Mouse (Mus musculus): ENCODE data around the gene Fyb. TPM values are rescaled to one million over a fixed set of nuclear protein-coding genes. Genes with fewer than 3 reads are reported as not detected.

Fyb gene
- polyA plus RNA-seq, 1 experiment = 1,175 TPM

DNA sequence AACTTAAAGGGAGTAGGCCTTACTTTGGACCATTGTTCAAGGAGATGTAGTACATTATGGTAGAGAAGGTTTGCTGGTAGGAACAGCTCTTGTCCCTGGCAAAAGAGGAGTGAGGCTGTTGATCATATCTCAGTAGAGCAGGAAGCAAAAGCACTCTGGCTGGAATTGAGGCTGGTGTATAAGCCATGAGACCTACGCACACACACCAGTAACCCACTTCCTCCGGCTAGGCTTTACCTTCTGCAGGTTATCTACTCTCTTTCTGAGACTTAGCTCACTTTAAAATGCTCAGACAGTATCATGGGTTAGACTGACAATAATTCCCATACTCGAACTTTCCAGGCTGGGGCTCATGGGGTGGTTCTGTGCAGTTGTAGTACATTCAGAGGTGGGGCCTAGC, 2.7 kb downstream of the Fyb start:
- peak overlapping the region; percentile 97 for H3K4me3 ChIP-seq (replicated peaks)
- TF ChIP-seq GATA1 (IDR thresholded peaks at IDR 0.05; ENCODE audit: borderline replicate concordance, low read length) (no peak), FLI1 (IDR thresholded peaks at IDR 0.05; ENCODE audit: low read length) (no peak)
- peaks cover 53% of the 10 kb centered on the region for H3K4me1 ChIP-seq
- H3K36me3 ChIP-seq (replicated peaks; ENCODE audit: low read length) = peaks cover 35% of the 10 kb centered on the region
- no peaks in the 10 kb centered on the region for H3K27me3 ChIP-seq (replicated peaks)
- H3K9me3 ChIP-seq = no peaks in the 10 kb centered on the region

DNA sequence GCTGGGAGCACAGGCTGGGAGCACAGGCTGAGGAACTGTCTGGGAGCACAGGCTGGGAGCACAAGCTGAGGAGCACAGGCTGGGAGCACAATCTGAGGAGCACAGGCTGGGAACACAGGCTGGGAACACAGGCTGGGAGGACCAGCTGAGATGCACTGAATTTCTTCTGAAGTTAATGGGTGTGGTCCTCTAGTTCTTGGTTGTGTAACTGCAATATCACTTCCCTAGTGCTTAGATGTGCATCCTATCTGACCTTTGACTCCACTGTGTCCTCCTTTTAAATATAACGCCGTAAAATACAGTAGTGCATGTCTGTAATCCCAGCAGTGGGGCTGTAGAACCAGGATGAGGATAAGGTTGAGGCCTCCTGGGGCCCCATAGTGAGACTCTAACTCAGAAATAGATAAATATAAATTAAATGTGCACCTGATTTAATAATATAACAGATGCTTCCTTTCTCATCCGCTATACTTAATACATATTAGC, 11.2 kb downstream of the Fyb start:
- Histone ChIP-seq H3K27me3 (replicated peaks) (no peaks in the 10 kb centered on the region), H3K4me3 (replicated peaks) (peak overlapping the region; percentile 76), H3K9me3 (no peaks in the 10 kb centered on the region), H3K36me3 (replicated peaks; ENCODE audit: low read length) (peaks cover 25% of the 10 kb centered on the region), H3K4me1 (peaks cover 24% of the 10 kb centered on the region)
- no peak for TF ChIP-seq FLI1 (IDR thresholded peaks at IDR 0.05; ENCODE audit: low read length)
- no peak for TF ChIP-seq GATA1 (IDR thresholded peaks at IDR 0.05; ENCODE audit: borderline replicate concordance, low read length)

DNA sequence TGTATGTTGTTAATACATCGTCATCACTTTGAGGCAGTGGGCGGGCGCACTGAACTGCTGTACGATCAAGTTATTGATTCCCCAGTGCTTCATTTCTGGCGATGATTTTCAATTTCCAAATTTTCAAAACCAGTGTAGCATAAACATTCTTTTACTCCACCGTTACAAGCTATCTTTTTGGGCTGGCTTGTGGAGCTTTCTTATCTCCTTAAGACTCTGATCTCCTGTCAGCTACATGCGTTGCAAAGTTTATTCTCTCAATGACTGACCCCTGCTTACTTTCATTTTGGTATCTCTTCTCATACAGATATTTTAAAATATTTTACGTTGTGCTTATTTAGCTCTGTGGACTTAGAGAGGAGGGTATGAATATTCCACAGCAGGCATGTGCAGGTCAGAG, 11.9 kb downstream of the Fyb start:
- H3K36me3 ChIP-seq (replicated peaks; ENCODE audit: low read length) = peaks cover 25% of the 10 kb centered on the region
- no peaks in the 10 kb centered on the region for H3K9me3 ChIP-seq
- H3K4me1 ChIP-seq = peaks cover 30% of the 10 kb centered on the region
- H3K4me3 ChIP-seq (replicated peaks) = no peak overlapping the region
- no peak for TF ChIP-seq FLI1 (IDR thresholded peaks at IDR 0.05; ENCODE audit: low read length)
- TF ChIP-seq GATA1 (IDR thresholded peaks at IDR 0.05; ENCODE audit: borderline replicate concordance, low read length) = no peak
- H3K27me3 ChIP-seq (replicated peaks) = no peaks in the 10 kb centered on the region

DNA sequence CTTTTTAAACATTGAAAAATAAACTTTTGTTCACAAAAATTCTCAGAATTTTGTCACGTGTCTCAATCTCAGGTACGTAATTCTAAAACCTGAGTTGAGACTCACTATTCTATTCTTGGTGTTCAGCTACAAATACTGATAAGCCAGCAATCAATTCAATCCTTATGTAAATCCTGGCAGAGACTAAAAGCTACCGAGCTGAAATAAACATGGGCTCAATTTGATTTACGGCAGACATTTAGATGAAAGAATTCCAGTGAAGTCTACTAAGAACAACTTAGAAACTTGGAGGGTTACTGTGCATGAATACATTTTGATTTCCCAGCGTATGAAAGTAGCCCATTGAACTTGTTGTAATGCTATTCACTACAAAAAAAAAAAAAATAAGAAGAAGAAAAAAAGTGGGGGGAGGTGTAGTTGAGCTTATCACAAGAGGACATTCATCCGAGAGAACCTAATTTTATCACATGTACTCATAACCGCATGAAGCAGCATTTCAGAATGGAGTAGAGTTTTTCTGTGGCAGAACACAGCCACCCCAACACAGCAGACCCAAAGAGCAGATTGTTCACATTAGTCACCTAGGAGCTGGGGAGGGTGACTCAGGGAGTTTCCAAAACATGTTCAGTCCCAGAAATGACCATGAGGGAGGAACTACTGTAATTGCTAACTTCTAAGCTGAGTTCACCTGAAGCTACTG, 17.1 kb downstream of the Fyb start:
- Histone ChIP-seq H3K9me3 (no peaks in the 10 kb centered on the region), H3K4me1 (peaks cover 53% of the 10 kb centered on the region), H3K4me3 (replicated peaks) (peak overlapping the region; percentile 87), H3K27me3 (replicated peaks) (no peaks in the 10 kb centered on the region), H3K36me3 (replicated peaks; ENCODE audit: low read length) (peaks cover 49% of the 10 kb centered on the region)
- TF ChIP-seq GATA1 (IDR thresholded peaks at IDR 0.05; ENCODE audit: borderline replicate concordance, low read length) = peak; percentile 60; the same call in 1 of the 3 replicates
- no peak for TF ChIP-seq FLI1 (IDR thresholded peaks at IDR 0.05; ENCODE audit: low read length)

DNA sequence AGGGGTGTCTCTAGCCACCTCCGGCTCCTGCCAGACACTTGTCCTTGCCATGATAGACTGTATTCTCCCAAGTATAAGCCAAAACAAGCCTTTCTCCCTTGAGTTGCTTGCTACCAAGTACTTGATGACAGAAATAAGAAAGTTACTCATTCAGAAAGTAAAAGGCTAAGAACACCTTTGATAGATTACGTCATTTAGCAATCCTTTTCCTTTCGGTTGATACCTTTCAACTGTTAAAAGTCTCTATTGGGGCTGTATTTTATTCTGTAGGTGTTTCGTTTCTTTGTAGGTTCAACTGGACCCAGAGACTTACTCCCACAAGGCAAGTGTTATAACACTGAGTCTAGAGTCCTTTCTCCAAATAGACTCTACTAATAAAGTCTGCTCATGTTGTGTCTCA, 26.3 kb downstream of the Fyb start:
- H3K4me3 ChIP-seq (replicated peaks) = peak overlapping the region; percentile 24
- TF ChIP-seq FLI1 (IDR thresholded peaks at IDR 0.05; ENCODE audit: low read length) (no peak), GATA1 (IDR thresholded peaks at IDR 0.05; ENCODE audit: borderline replicate concordance, low read length) (no peak)
- H3K36me3 ChIP-seq (replicated peaks; ENCODE audit: low read length) = peaks cover 79% of the 10 kb centered on the region
- H3K4me1 ChIP-seq = peaks cover 82% of the 10 kb centered on the region
- no peaks in the 10 kb centered on the region for H3K9me3 ChIP-seq
- H3K27me3 ChIP-seq (replicated peaks) = no peaks in the 10 kb centered on the region

DNA sequence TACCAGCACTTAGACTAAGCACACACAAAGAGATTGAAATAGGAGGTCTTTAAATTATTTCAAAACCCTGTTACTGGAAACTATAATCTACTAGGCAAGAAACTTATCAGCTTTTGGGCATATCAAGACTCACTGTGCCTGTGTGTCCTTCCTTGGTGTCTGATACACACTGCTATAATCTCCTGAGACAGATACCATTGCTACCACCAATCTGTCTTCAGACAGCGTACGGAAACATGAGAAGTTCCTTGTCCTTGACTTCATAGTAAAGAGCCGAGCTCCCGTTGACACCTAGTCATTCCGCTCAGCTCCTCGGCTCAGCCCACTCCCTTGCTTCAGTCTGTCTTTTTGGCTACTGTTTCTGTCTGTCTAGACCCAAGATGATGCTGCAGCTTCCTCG, 29.2 kb downstream of the Fyb start:
- H3K36me3 ChIP-seq (replicated peaks; ENCODE audit: low read length) = peaks cover 86% of the 10 kb centered on the region
- no peaks in the 10 kb centered on the region for H3K9me3 ChIP-seq
- peak overlapping the region; percentile 55 for H3K4me3 ChIP-seq (replicated peaks)
- peaks cover 100% of the 10 kb centered on the region for H3K4me1 ChIP-seq
- H3K27me3 ChIP-seq (replicated peaks) = no peaks in the 10 kb centered on the region
- TF ChIP-seq FLI1 (IDR thresholded peaks at IDR 0.05; ENCODE audit: low read length) (no peak), GATA1 (IDR thresholded peaks at IDR 0.05; ENCODE audit: borderline replicate concordance, low read length) (no peak)

DNA sequence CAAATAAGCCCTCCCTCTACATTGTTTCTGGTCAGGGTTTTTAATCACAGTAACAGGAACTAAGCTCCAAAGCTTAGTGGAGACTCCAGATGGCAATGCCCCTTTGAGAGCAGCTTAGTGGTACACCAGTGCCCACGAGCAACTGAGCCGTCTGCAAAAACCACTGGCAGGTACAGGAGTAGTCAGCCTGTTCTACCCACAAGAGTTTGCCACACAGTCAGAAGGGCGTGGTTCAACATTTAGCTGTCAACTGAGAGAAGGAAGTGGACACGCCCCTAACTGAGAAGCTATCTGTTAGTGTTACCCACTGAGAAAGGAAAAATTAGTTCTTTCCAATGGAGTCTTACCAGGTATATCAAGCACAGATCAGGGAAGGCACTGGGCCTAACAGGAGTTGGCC, 32.1 kb downstream of the Fyb start:
- peaks cover 91% of the 10 kb centered on the region for H3K36me3 ChIP-seq (replicated peaks; ENCODE audit: low read length)

DNA sequence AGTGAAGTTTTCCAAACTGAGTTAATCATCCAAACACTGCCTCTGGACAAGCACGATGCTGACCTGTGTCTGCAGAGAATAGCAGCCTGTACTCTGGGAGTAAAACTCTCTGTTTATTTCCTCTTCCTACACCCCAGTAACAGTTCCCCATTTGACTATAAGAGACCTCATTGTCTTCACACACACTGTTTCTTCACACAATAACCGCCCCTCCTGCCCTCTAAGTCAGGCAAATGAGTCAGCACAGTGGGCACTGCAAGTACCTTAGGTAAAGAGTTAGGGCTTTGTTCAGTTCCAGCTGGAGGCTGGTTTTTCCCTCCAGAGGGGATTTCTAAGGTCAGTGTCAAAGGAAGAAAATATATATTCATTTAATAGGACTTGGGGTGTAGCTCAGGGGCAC, 32.9 kb downstream of the Fyb start:
- peaks cover 90% of the 10 kb centered on the region for H3K36me3 ChIP-seq (replicated peaks; ENCODE audit: low read length)
- H3K4me1 ChIP-seq = peaks cover 100% of the 10 kb centered on the region
- peak overlapping the region; percentile 31 for H3K4me3 ChIP-seq (replicated peaks)
- H3K27me3 ChIP-seq (replicated peaks) = no peaks in the 10 kb centered on the region
- no peaks in the 10 kb centered on the region for H3K9me3 ChIP-seq
- no peak for TF ChIP-seq GATA1 (IDR thresholded peaks at IDR 0.05; ENCODE audit: borderline replicate concordance, low read length)
- no peak for TF ChIP-seq FLI1 (IDR thresholded peaks at IDR 0.05; ENCODE audit: low read length)

More for the DNA sequence above, 32.1 kb downstream of the Fyb start:
- Histone ChIP-seq H3K9me3 (no peaks in the 10 kb centered on the region), H3K4me3 (replicated peaks) (peak overlapping the region; percentile 81), H3K4me1 (peaks cover 100% of the 10 kb centered on the region), H3K27me3 (replicated peaks) (no peaks in the 10 kb centered on the region)
- TF ChIP-seq FLI1 (IDR thresholded peaks at IDR 0.05; ENCODE audit: low read length) = no peak
- no peak for TF ChIP-seq GATA1 (IDR thresholded peaks at IDR 0.05; ENCODE audit: borderline replicate concordance, low read length)

DNA sequence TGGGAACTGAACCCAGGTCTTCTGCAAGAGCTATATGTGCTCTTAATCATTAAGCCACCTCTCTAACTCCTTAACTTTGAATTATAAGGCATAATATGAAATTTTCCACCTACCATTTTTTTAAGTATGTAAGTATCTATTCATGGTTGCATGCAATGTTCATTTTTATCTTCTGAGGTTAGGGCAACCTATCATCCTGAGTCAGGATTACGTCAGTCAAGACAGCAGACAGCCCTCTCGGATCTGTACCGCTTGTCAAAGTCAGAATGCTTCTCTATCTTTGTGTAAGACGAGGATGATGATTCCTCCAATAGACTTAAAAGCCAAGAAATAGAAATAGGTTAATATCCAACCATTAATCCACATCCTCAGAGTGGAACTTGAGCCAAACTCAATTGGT, 33.6 kb downstream of the Fyb start:
- Histone ChIP-seq H3K36me3 (replicated peaks; ENCODE audit: low read length) (peaks cover 90% of the 10 kb centered on the region), H3K9me3 (no peaks in the 10 kb centered on the region), H3K4me1 (peaks cover 100% of the 10 kb centered on the region), H3K4me3 (replicated peaks) (peak overlapping the region; percentile 54), H3K27me3 (replicated peaks) (no peaks in the 10 kb centered on the region)
- no peak for TF ChIP-seq FLI1 (IDR thresholded peaks at IDR 0.05; ENCODE audit: low read length)
- TF ChIP-seq GATA1 (IDR thresholded peaks at IDR 0.05; ENCODE audit: borderline replicate concordance, low read length) = no peak

DNA sequence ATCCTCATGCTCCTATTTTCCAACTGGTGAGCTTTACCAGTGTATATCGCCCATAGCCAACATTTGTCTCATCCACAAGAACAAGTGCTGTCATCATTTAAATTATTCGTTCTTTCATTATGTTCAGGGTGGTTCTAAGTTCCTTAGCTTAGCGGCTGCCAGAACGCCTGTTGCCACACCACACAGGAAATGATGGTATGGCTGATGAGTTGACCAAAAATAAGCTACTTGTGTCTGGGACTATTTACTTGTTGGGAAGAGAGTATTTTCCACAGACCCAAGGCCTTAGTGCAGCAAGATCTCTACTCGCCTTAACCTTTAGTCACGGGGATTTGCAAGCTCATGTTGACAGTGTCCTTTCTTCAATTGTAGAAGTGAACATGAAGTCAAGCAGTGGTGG, 34.3 kb downstream of the Fyb start:
- Histone ChIP-seq H3K9me3 (no peaks in the 10 kb centered on the region), H3K4me1 (peaks cover 100% of the 10 kb centered on the region), H3K4me3 (replicated peaks) (peak overlapping the region; percentile 65), H3K27me3 (replicated peaks) (no peaks in the 10 kb centered on the region), H3K36me3 (replicated peaks; ENCODE audit: low read length) (peaks cover 90% of the 10 kb centered on the region)
- TF ChIP-seq GATA1 (IDR thresholded peaks at IDR 0.05; ENCODE audit: borderline replicate concordance, low read length) (no peak), FLI1 (IDR thresholded peaks at IDR 0.05; ENCODE audit: low read length) (no peak)
